Mouse (Mus musculus) forelimb bud, embryonic 11.5 days (tissue): Measurements from ENCODE around the gene Nfe2.

Experiments used
- DNase-seq: peaks from one replicate; pipeline ENCODE4 v3.0.0-alpha.2; 2012; ENCODE audit warnings: low read depth, low spot score

The Nfe2 gene

DNA sequence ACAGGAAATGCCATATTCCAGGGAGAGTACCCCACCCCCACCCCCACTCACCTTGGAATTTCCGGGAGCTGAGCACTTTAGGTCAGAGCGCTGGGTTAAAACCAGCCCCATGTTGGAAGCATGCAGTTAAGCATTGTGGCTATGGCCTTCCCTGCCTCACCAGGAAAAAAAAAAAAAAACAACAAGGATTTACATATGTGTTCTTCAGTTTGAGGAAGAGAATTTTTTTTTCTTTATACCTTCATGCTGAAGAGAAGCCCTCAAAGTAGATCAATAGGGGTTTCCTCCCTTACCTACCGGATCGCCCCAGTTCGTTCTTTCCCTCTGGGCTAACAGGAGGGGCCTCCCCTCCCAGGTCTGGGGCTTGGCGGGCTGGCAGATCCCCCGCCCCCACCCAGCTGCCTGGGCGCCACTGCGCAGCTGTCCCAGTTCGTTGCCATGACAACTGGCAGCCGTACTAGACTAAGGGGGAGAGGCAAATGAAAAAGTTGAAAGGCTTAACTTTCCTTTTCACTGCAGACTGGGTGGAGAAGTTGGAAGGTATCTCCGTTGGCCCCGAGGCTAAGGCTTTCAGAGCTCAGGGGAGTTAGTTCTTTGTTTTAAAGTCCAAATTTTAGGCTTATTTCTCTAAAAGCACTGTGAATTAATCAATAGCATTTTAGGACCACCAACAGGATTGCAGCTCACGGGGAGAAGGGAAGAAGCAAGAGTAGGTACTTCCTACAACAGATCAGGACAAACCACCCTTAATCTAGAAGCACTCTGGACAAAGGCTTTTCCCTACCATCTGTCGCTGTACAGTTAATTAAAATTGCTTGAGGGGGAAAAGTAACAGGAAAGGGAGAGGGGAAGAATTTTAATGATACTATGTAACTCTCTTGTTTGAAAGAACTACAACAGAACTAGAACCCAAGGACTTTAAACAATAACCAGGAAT is 43.0 kb downstream of the Nfe2 start:
- peak; percentile 96 for DNase-seq

DNA sequence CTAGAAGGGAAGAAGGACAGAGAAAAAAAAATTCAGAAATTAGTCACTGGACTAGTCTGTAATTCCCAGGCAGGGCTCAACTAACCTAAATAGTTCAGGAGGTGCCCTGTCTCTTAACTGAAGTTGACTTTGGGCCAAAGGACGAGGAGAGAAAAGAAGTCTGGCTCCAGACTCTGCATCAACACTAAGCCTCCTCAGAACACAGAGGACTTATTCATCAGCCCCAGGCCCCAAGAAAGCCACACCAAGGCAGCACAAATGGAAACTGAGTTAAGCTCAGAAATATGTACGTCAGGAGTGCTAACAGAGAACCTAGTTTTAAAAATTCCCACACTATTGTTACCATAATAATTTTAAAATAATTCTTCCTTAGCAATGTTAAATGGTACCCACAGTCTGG is 44.1 kb downstream of the Nfe2 start:
- no peak for DNase-seq

DNA sequence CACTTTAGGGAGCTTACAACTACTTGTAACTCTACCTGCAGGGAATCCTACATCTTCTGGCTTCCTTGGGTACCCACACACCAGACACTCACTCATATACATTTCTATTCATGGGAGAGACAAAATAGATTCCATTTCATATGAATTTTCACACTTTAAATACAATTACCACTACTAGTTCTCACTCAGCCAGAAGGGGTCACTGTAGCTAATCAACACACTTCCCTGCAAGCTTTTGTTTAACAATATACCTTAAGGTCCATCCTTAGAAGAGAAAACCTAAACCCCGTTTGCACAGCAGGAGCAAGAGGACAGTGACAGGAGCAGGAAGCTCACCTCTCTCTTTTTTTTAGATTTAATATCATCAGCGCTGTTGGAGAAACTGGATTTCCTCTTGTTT is 53.0 kb downstream of the Nfe2 start:
- DNase-seq = no peak

DNA sequence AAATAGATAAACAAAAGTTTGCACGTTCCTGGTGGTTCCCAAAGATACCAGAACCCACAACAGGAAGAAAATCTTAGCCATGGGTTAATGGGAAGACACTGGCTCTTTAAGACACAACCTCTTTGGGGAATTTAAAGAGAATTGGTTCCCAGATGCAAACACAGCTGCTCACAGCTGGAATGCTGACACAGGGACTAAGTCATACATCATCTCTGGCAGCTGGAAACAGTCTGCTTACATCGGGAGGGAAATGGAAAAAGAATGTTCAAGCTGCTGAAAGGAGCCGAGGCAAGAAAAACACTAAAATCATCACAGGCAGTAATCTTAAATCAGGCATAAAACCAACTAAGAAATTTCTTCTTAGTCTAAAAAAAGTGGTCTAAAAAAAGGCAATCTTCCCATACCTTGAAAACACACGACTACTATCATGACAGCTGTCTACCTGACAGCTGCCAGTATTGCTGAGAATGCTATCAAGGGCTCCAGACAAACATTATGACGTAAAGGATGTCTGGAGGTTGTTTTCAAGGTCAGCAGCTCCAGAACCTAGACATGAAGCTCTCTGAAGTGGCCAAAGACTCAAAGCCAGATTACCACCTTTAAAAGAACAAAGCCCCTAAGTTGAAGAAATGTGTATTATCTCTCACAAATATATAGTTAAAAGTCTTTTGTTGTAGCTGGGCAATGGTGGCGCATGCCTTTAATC is 56.0 kb downstream of the Nfe2 start:
- no peak for DNase-seq
